Mouse (Mus musculus): ENCODE data around the gene Dtymk. TPM values are rescaled to one million over a fixed set of nuclear protein-coding genes. Genes with fewer than 3 reads are reported as not detected.
"Not testable (repeated sequence)": the region's sequence is repeated elsewhere in the genome, so short reads cannot be mapped to it uniquely, and the experiment has no call there.

Dtymk gene
- polyA plus RNA-seq, 1 experiment from 2014 or later = 146 TPM

- Histone ChIP-seq H3K4me1 (peaks cover 42% of the 10 kb centered on the region), H3K36me3 (peaks cover 30% of the 10 kb centered on the region), H3K9me3 (replicated peaks) (no peaks in the 10 kb centered on the region), H3K4me3 (replicated peaks) (peak within 1 kb of the TSS; percentile 91), H3K27me3 (replicated peaks) (no peaks in the 10 kb centered on the region), H3K27ac (replicated peaks) (peak within 1 kb of the TSS; percentile 99), H3K9ac (replicated peaks) (peak within 1 kb of the TSS; percentile 94), H3K4me2 (peak within 1 kb of the TSS; percentile 96)
- WGBS = under 1% methylated on average over 71 of the region's 94 CpGs
- peak; percentile 96 for ATAC-seq (ENCODE audit: low FRiP score)
These were observed 2.1 kb upstream of the Dtymk start, which contains the start of gene Ing5 for GRCm38 (mm10) chr1:93803556-93804507. TSS of gene Ing5 (plus strand) at chr1:93803965.

GRCm38 (mm10) chr1:93802771-93803170 lies 1.0 kb upstream of the Dtymk start:
- peak overlapping the region; percentile 91 for H3K4me3 ChIP-seq (replicated peaks)
- 86% methylated on average over 5 of the region's 5 CpGs for WGBS
- H3K4me2 ChIP-seq = peak overlapping the region; percentile 96
- H3K36me3 ChIP-seq = peaks cover 30% of the 10 kb centered on the region
- H3K27ac ChIP-seq (replicated peaks) = peak overlapping the region; percentile 99; the same call in 1 of the 2 replicates
- H3K4me1 ChIP-seq = peaks cover 42% of the 10 kb centered on the region
- H3K27me3 ChIP-seq (replicated peaks) = no peaks in the 10 kb centered on the region
- H3K9ac ChIP-seq (replicated peaks) = no peak overlapping the region
- no peaks in the 10 kb centered on the region for H3K9me3 ChIP-seq (replicated peaks)
- no peak for ATAC-seq (ENCODE audit: low FRiP score)

- H3K27ac ChIP-seq (replicated peaks) = peak overlapping the region; percentile 78
- peaks cover 40% of the 10 kb centered on the region for H3K4me1 ChIP-seq
- peaks cover 25% of the 10 kb centered on the region for H3K36me3 ChIP-seq
- H3K4me3 ChIP-seq (replicated peaks) = peak overlapping the region; percentile 60
- 79% methylated on average over 21 of the region's 21 CpGs for WGBS
- H3K4me2 ChIP-seq = peak overlapping the region; percentile 77
- H3K9ac ChIP-seq (replicated peaks) = peak overlapping the region; percentile 66
- no peak for ATAC-seq (ENCODE audit: low FRiP score)
- H3K9me3 ChIP-seq (replicated peaks) = no peaks in the 10 kb centered on the region
- no peaks in the 10 kb centered on the region for H3K27me3 ChIP-seq (replicated peaks)
These were observed 847 bp downstream of the Dtymk start for GRCm38 (mm10) chr1:93800670-93801503.

- no peak overlapping the region for H3K4me2 ChIP-seq
- ATAC-seq (ENCODE audit: low FRiP score) = no peak
- no peak overlapping the region for H3K9ac ChIP-seq (replicated peaks)
- no peak overlapping the region for H3K27ac ChIP-seq (replicated peaks)
- peaks cover 4% of the 10 kb centered on the region for H3K4me1 ChIP-seq
- H3K36me3 ChIP-seq = peaks cover 61% of the 10 kb centered on the region
- no peaks in the 10 kb centered on the region for H3K27me3 ChIP-seq (replicated peaks)
- 84% methylated on average over 8 of the region's 8 CpGs for WGBS
- H3K9me3 ChIP-seq (replicated peaks) = no peaks in the 10 kb centered on the region
- no peak overlapping the region for H3K4me3 ChIP-seq (replicated peaks)
These were observed 5.8 kb downstream of the Dtymk start for GRCm38 (mm10) chr1:93795886-93796285.

GRCm38 (mm10) chr1:93794526-93794925 lies 7.2 kb downstream of the Dtymk start:
- Histone ChIP-seq H3K36me3 (peaks cover 71% of the 10 kb centered on the region), H3K27ac (replicated peaks) (no peak overlapping the region), H3K4me3 (replicated peaks) (no peak overlapping the region), H3K9me3 (replicated peaks) (no peaks in the 10 kb centered on the region), H3K27me3 (replicated peaks) (no peaks in the 10 kb centered on the region), H3K4me1 (no peaks in the 10 kb centered on the region), H3K4me2 (no peak overlapping the region), H3K9ac (replicated peaks) (no peak overlapping the region)
- WGBS = 96% methylated on average over 8 of the region's 8 CpGs
- ATAC-seq (ENCODE audit: low FRiP score) = no peak

GRCm38 (mm10) chr1:93786912-93787311 lies 14.8 kb downstream of the Dtymk start:
- WGBS = 94% methylated on average over 2 of the region's 2 CpGs
- no peak overlapping the region for H3K4me2 ChIP-seq
- no peak for ATAC-seq (ENCODE audit: low FRiP score)

GRCm38 (mm10) chr1:93776686-93777085 lies 25.0 kb downstream of the Dtymk start:
- no peaks in the 10 kb centered on the region for H3K9me3 ChIP-seq (replicated peaks)
- no peak for ATAC-seq (ENCODE audit: low FRiP score)
- no peaks in the 10 kb centered on the region for H3K4me1 ChIP-seq
- H3K36me3 ChIP-seq = peaks cover 76% of the 10 kb centered on the region
- H3K4me2 ChIP-seq = no peak overlapping the region
- no peaks in the 10 kb centered on the region for H3K27me3 ChIP-seq (replicated peaks)
- H3K27ac ChIP-seq (replicated peaks) = no peak overlapping the region
- no peak overlapping the region for H3K9ac ChIP-seq (replicated peaks)
- H3K4me3 ChIP-seq (replicated peaks) = no peak overlapping the region
- 95% methylated on average over 5 of the region's 5 CpGs for whole genome bisulfite sequencing

More at GRCm38 (mm10) chr1:93786912-93787311, 14.8 kb downstream of the Dtymk start:
- no peak overlapping the region for H3K9ac ChIP-seq (replicated peaks)
- no peaks in the 10 kb centered on the region for H3K9me3 ChIP-seq (replicated peaks)
- H3K27me3 ChIP-seq (replicated peaks) = no peaks in the 10 kb centered on the region
- H3K27ac ChIP-seq (replicated peaks) = no peak overlapping the region
- H3K36me3 ChIP-seq = peaks cover 95% of the 10 kb centered on the region
- no peaks in the 10 kb centered on the region for H3K4me1 ChIP-seq
- H3K4me3 ChIP-seq (replicated peaks) = no peak overlapping the region

GRCm38 (mm10) chr1:93769901-93770300 lies 31.8 kb downstream of the Dtymk start:
- H3K9me3 ChIP-seq (replicated peaks) = no peaks in the 10 kb centered on the region
- WGBS = 92% methylated on average over 3 of the region's 3 CpGs
- ATAC-seq (ENCODE audit: low FRiP score) = no peak
- H3K4me3 ChIP-seq (replicated peaks) = no peak overlapping the region
- H3K4me2 ChIP-seq = no peak overlapping the region
- no peaks in the 10 kb centered on the region for H3K4me1 ChIP-seq
- H3K9ac ChIP-seq (replicated peaks) = no peak overlapping the region
- H3K27ac ChIP-seq (replicated peaks) = no peak overlapping the region
- peaks cover 43% of the 10 kb centered on the region for H3K36me3 ChIP-seq
- no peaks in the 10 kb centered on the region for H3K27me3 ChIP-seq (replicated peaks)

GRCm38 (mm10) chr1:93767600-93767999 lies 34.1 kb downstream of the Dtymk start:
- Histone ChIP-seq H3K4me3 (replicated peaks) (no peak overlapping the region), H3K36me3 (peaks cover 23% of the 10 kb centered on the region), H3K27me3 (replicated peaks) (no peaks in the 10 kb centered on the region), H3K9ac (replicated peaks) (no peak overlapping the region), H3K27ac (replicated peaks) (no peak overlapping the region), H3K9me3 (replicated peaks) (no peaks in the 10 kb centered on the region), H3K4me2 (no peak overlapping the region), H3K4me1 (no peaks in the 10 kb centered on the region)
- WGBS = 95% methylated on average over 6 of the region's 6 CpGs
- no peak for ATAC-seq (ENCODE audit: low FRiP score)

GRCm38 (mm10) chr1:93764871-93765591 lies 36.7 kb downstream of the Dtymk start:
- H3K9ac ChIP-seq (replicated peaks) = no peak overlapping the region
- peaks cover 17% of the 10 kb centered on the region for H3K36me3 ChIP-seq
- 93% methylated on average over 9 of the region's 9 CpGs for WGBS
- H3K4me2 ChIP-seq = no peak overlapping the region
- H3K4me1 ChIP-seq = no peaks in the 10 kb centered on the region
- no peaks in the 10 kb centered on the region for H3K27me3 ChIP-seq (replicated peaks)
- no peak overlapping the region for H3K27ac ChIP-seq (replicated peaks)
- no peak overlapping the region for H3K4me3 ChIP-seq (replicated peaks)
- H3K9me3 ChIP-seq (replicated peaks) = no peaks in the 10 kb centered on the region
- no peak for ATAC-seq (ENCODE audit: low FRiP score)

- not testable (repeated sequence) for H3K9me3 ChIP-seq (replicated peaks); ATAC-seq (ENCODE audit: low FRiP score); H3K36me3 ChIP-seq; H3K4me2 ChIP-seq; H3K4me3 ChIP-seq (replicated peaks); H3K27ac ChIP-seq (replicated peaks); H3K4me1 ChIP-seq; H3K9ac ChIP-seq (replicated peaks); H3K27me3 ChIP-seq (replicated peaks)
- 94% methylated on average over 3 of the region's 3 CpGs for WGBS
These were observed 38.2 kb downstream of the Dtymk start for GRCm38 (mm10) chr1:93763531-93763930.

Data from neural tube, embryonic 15.5 days (tissue).